Mouse (Mus musculus): Measurements from ENCODE around the gene Smg9.

DNA sequence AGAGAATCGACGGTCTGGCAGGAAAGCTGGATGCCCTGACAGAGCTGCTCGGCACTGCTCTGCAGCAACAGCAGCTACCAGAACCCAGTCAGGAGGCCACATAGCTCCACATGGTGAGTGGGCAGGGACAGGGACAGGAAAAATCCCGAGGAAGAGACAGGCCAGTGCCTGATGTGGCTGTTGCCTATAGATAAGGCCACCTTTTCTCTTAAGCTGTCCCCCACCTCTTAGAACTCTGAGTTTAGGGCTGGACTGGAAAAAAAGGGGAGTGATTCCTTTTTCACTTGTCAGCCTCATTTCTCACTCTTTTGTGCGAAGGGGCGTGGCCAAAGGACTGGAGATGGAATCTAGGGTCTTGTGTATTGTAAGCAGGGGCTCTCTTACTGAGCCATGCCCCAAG lies 15.3 kb upstream of the Smg9 start:
- TF ChIP-seq EP300 (IDR thresholded peaks at IDR 0.05; ENCODE audit: low read depth in 1 of 2, low read length in 2 of 2) = no peak
- no peak for TF ChIP-seq UBTF (IDR thresholded peaks at IDR 0.05; ENCODE audit: borderline replicate concordance, insufficient read depth, low read depth, low read length)
- no peak for TF ChIP-seq USF1 (IDR thresholded peaks at IDR 0.05; ENCODE audit: low read depth, low read length)
- TF ChIP-seq CTCF (IDR thresholded peaks at IDR 0.05 in 2 of 3, conservative IDR thresholded peaks at IDR 0.05 in 1 of 3; ENCODE audit: control insufficient read depth in 1 of 3, insufficient read depth in 1 of 3, low read depth in 2 of 3, low read length in 3 of 3, poor library complexity in 1 of 3, severe bottlenecking in 1 of 3) = no peak
- no peak for TF ChIP-seq POLR2AphosphoS2 (IDR thresholded peaks at IDR 0.05; ENCODE audit: low read length)
- no peak for TF ChIP-seq MAFK (IDR thresholded peaks at IDR 0.05; ENCODE audit: borderline replicate concordance, low read depth, low read length)
- no peak for TF ChIP-seq GATA1 (IDR thresholded peaks at IDR 0.05; ENCODE audit: low read depth, low read length)
- no peak for TF ChIP-seq POLR2A (IDR thresholded peaks at IDR 0.05; ENCODE audit: control insufficient read depth in 1 of 2, insufficient read depth in 1 of 2, low read depth in 1 of 2, low read length in 2 of 2, poor library complexity in 1 of 2)
